Mouse (Mus musculus) kidney, postnatal 0 days (tissue): ENCODE results near the gene Ajm1. TPM values are rescaled to one million over a fixed set of nuclear protein-coding genes. Genes with fewer than 3 reads are reported as not detected.
"Not testable (repeated sequence)": the region's sequence is repeated elsewhere in the genome, so short reads cannot be mapped to it uniquely, and the experiment has no call there.

Source experiments
- ATAC-seq: fragments of 200-750 bp; cut with Nextera tagmentation; replicated peaks from 2 replicates; pipeline ENCODE4 v1.8.0; 2017; ENCODE audit warnings: low read depth, moderate number of reproducible peaks, moderate TSS enrichment, moderate library complexity; ENCODE audit not compliant: low FRiP score
- DNase-seq: peaks from one replicate; pipeline ENCODE4 v3.0.0-alpha.2; 2016; ENCODE audit warnings: low spot score
- H3K27ac ChIP-seq: fragments of 300-500 bp; sonication (generic); 2 replicates; pipeline ENCODE4 v1.5.1; 2014; ENCODE audit warnings: mild to moderate bottlenecking
- H3K27me3 ChIP-seq: fragments of 300-500 bp; sonication (generic); 2 replicates; pipeline ENCODE4 v1.6.1; 2014; ENCODE audit warnings: low read length, mixed read lengths; ENCODE audit not compliant: insufficient read depth
- H3K36me3 ChIP-seq: fragments of 300-500 bp; sonication (generic); 2 replicates; pipeline ENCODE4 v1.6.1; 2014; ENCODE audit warnings: low read length, mixed read lengths; ENCODE audit not compliant: insufficient read depth
- H3K4me1 ChIP-seq: fragments of 300-500 bp; sonication (generic); replicated peaks from 2 replicates; pipeline ENCODE4 v1.6.1; 2014; ENCODE audit warnings: antibody characterized with exemption, low read length, mixed read lengths; ENCODE audit not compliant: insufficient read depth
- H3K4me2 ChIP-seq: fragments of 300-500 bp; sonication (generic); 2 replicates; pipeline ENCODE4 v1.6.1; 2014; ENCODE audit warnings: mild to moderate bottlenecking, low read length, moderate library complexity, mixed read lengths
- H3K4me3 ChIP-seq: fragments of 300-500 bp; sonication (generic); replicated peaks from 2 replicates; pipeline ENCODE4 v1.5.1; 2014; ENCODE audit warnings: low read depth, low read length
- H3K9ac ChIP-seq: fragments of 300-500 bp; sonication (generic); 2 replicates; pipeline ENCODE4 v1.6.1; 2014; ENCODE audit warnings: low read depth, low read length
- H3K9me3 ChIP-seq: fragments of 300-500 bp; sonication (generic); replicated peaks from 2 replicates; pipeline ENCODE4 v1.6.1; 2016; ENCODE audit warnings: low read length, inconsistent platforms, mixed read lengths
- CTCF ChIP-seq: IDR thresholded peaks from 2 replicates; pipeline ENCODE4 v1.5.1; 2016; ENCODE audit warnings: antibody characterized with exemption, low read depth, mild to moderate bottlenecking, moderate library complexity
- WGBS: fragments of 180-500 bp; shearing (Covaris S2); extraction: QIAGEN DNeasy Blood & Tissue Kit; methylation state at CpG from one replicate; pipeline ENCODE4 v1.1.7; 2014; 5-methylcytosine and 5-hydroxymethylcytosine counted together
- polyA plus RNA-seq: library from polyadenylated mRNA; unstranded; fragments of >200 nt; fragmentation: Nextera tagmentation; extraction: Ambion mirVana; gene quantifications from 2 replicates; pipeline ENCODE4 v1.2.1, GENCODE M21; 2015

Gene Ajm1
- polyA plus RNA-seq, 1 experiment from 2014 or later = 0.16 TPM

DNA sequence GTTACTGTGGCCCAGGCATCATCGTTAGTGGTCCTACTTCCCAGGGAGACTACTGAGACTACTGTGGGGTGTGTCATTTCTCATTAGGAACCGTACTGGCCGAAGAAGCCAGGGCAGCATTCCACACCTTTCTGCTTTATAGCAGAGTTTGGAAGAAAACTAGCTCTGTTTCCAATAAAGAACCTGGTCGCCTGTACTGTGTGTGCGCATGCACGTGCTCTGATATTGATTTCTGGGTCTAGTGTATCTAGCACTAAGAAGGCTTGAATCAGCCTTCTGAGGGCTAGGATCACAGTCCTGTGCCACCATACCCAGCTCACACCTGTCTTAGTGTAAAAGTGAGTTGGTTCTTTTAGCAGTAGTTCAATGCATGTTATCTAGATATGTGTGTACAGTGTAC is 22.8 kb downstream of the Ajm1 start:
- Histone ChIP-seq H3K9ac (peak overlapping the region; percentile 90; the same call in 1 of the 2 replicates), H3K27ac (no peak overlapping the region), H3K4me3 (peak overlapping the region; percentile 92; the same call in 1 of the 2 replicates), H3K4me1 (peaks cover 11% of the 10 kb centered on the region), H3K36me3 (peaks cover 29% of the 10 kb centered on the region), H3K4me2 (peak overlapping the region; percentile 74), H3K9me3 (no peaks in the 10 kb centered on the region), H3K27me3 (no peaks in the 10 kb centered on the region)
- ATAC-seq (no peak), DNase-seq (no peak)
- 57% methylated on average over 6 of the region's 6 CpGs for WGBS
- no peak for TF ChIP-seq CTCF

DNA sequence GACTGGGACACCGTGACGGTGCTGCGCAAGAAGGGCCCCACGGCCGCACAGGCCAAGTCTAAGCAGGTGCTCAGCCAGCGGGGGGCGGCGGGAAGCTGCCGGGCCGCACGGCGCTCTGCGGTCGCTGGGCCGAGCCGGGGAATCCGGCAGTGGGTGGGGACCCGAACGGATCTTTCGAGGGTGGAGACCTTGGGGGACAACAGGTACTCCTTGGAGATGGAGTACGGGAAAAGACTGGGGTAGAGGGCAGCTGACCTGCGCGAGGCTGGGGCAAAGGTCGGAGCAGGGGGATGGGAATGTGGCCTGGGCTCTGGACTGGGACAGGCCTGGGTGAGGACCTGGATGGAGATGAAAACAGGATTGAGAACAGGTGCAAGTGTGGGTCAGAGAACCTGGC is 23.6 kb downstream of the Ajm1 start:
- Histone ChIP-seq H3K4me1 (peaks cover 11% of the 10 kb centered on the region), H3K36me3 (peaks cover 24% of the 10 kb centered on the region), H3K9ac (peak overlapping the region; percentile 90), H3K27me3 (no peaks in the 10 kb centered on the region), H3K4me2 (peak overlapping the region; percentile 74), H3K9me3 (no peaks in the 10 kb centered on the region), H3K27ac (peak overlapping the region; percentile 81), H3K4me3 (peak overlapping the region; percentile 92)
- TF ChIP-seq CTCF = no peak
- DNase-seq (no peak), ATAC-seq (peak; percentile 65; the same call in 1 of the 2 replicates)
- WGBS = under 1% methylated on average over 24 of the region's 24 CpGs

DNA sequence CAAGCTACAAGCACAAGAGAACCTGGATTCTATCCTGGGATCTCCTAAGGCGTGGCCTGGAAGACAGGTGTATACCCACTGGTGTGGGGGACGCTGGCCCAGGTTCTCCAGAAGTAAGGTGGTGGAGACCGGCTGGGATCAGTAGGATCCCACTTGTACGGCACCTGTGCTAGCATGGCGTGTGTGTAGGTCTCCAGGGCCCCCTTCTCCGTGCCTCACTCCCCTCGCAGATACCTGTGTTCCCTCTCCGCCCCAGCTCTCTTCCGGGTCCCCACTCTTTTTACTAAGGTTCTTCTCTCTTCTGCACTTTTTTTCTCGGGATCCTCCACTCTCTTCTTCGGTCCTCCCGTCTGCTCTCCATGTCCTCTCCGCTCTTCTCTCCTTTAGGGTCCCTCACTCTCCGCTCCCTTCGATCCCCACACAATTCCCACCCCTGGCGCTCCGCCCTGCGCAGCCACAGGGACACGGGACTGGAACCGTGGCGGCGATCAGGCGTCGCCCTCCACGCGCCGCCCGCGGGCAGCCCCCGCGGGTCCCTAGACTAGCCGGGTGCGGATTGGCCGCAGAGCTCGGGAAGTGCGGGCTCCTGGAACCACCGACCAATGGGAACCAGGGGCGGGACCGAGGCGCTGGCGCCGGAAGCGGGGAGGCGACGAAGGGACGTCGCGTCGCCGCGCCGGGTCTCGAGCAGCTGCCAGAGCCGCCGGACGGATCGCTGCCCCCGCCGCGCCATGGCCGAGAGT is 24.2 kb downstream of the Ajm1 start, which contains the start of gene Edf1:
Gene Edf1, plus strand, starts transcription at position 627 of the 743 bp plus-strand sequence.
- H3K4me3 ChIP-seq = peak within 1 kb of the TSS; percentile 92
- peaks cover 11% of the 10 kb centered on the region for H3K4me1 ChIP-seq
- ATAC-seq (peak; percentile 95), DNase-seq (peak; percentile 97)
- no peaks in the 10 kb centered on the region for H3K9me3 ChIP-seq
- peak within 1 kb of the TSS; percentile 90 for H3K9ac ChIP-seq
- under 1% methylated on average over 61 of the region's 61 CpGs for WGBS
- H3K27me3 ChIP-seq = no peaks in the 10 kb centered on the region
- no peak for TF ChIP-seq CTCF
- peak within 1 kb of the TSS; percentile 81 for H3K27ac ChIP-seq
- H3K36me3 ChIP-seq = peaks cover 18% of the 10 kb centered on the region; the same call in 1 of the 2 replicates
- H3K4me2 ChIP-seq = peak within 1 kb of the TSS; percentile 74

DNA sequence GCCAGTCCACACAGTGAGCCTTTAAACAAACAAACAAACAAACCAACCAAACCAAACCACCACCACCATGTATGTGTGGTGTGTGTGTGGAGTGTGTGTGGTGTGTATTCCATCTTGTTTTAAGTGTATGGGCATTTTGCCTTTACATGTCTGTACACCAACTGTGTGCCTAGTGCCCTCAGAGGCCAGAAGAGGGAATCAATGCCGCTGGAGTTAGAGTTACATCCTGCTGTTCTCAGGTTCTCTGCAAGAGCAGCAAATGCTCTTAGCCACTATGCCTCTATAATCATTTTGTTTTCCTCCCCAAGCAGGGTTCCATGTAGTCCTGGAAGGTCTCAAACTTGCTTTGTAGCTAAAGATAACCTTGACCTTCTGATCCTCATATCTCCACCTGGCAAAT is 25.3 kb downstream of the Ajm1 start:
- WGBS = 32% methylated on average over 1 of the region's 1 CpGs
- no peak for DNase-seq
- H3K27me3 ChIP-seq = no peaks in the 10 kb centered on the region
- H3K4me1 ChIP-seq = peaks cover 11% of the 10 kb centered on the region
- no peak overlapping the region for H3K9ac ChIP-seq
- H3K4me3 ChIP-seq = no peak overlapping the region
- ATAC-seq = no peak
- no peak for TF ChIP-seq CTCF
- H3K9me3 ChIP-seq = no peaks in the 10 kb centered on the region
- no peak overlapping the region for H3K27ac ChIP-seq
- H3K36me3 ChIP-seq = peaks cover 8% of the 10 kb centered on the region; the same call in 1 of the 2 replicates
- H3K4me2 ChIP-seq = no peak overlapping the region

DNA sequence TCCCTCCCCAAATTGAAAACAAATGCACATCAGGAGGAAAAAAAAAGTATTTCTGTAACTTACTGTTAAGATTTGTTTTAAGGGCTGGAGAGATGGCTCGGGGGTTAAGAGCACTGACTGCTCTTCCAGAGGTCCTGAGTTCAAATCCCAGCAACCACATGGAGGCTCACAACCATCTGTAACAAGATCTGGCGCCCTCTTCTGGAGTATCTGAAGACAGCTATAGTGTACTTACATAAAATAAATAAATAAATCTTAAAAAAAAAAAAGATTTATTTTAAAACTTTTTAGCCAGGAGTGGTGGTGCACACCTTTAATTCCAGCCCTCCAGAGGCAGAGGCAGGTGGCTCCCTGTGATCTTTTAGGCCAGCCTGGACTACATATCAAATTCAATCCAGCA is 26.1 kb downstream of the Ajm1 start:
- not testable (repeated sequence) for H3K36me3 ChIP-seq, H3K4me2 ChIP-seq, H3K9ac ChIP-seq, H3K4me3 ChIP-seq, H3K27me3 ChIP-seq, ATAC-seq, DNase-seq, H3K9me3 ChIP-seq, H3K27ac ChIP-seq
- peak; percentile 50 for TF ChIP-seq CTCF
- peaks cover 11% of the 10 kb centered on the region for H3K4me1 ChIP-seq
- WGBS = 53% methylated on average over 2 of the region's 2 CpGs

DNA sequence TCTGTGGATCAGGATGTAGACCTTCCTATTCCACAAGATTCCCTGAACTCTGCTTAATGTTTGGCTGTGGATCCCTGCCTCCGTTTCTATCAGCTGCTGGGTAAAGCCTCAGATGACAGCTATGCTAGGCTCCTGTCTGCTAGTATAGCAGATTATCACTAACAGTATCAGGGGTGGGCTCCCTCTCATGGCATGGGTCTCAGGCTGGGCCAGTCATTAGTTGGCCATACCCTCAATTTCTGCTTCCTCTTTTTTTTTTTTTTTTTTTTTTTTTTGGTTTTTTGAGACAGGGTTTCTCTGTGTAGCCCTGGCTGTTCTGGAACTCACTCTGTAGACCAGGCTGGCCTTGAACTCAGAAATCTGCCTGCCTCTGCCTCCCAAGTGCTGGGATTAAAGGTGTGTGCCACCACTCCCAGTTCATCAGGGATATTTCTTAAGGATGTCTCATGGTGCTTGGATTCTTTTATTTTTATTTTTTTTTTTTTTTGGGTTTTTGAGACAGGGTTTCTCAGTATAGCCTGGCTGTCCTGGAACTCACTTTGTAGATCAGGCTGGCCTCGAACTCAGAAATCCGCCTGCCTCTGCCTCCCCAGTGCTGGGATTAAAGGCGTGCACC is 28.3 kb downstream of the Ajm1 start:
- not testable (repeated sequence) for H3K4me1 ChIP-seq

More for the DNA sequence above, 28.3 kb downstream of the Ajm1 start:
- 91% methylated on average over 4 of the region's 4 CpGs for WGBS
- H3K9me3 ChIP-seq, H3K27me3 ChIP-seq, H3K4me2 ChIP-seq, DNase-seq, ATAC-seq, H3K9ac ChIP-seq, H3K36me3 ChIP-seq, H3K27ac ChIP-seq, H3K4me3 ChIP-seq: not testable (repeated sequence)
